Mouse (Mus musculus) right cerebral cortex, adult 18-20 months (tissue): ENCODE data around the gene Bola1.
"Not testable (repeated sequence)": the region's sequence is repeated elsewhere in the genome, so short reads cannot be mapped to it uniquely, and the experiment has no call there.

Experiments used
- DNase-seq: peaks from one replicate; pipeline ENCODE4 v3.0.0; 2022; ENCODE audit warnings: mixed read lengths

Gene Bola1

GRCm38 (mm10) chr3:96219661-96220130, at the start of gene Bola1, which contains the start of gene Hist2h2ab:
Gene Bola1, minus strand, starts transcription at chr3:96219709.
Gene Hist2h2ab, plus strand, starts transcription at chr3:96219865.
- DNase-seq = peak; percentile 82

DNA sequence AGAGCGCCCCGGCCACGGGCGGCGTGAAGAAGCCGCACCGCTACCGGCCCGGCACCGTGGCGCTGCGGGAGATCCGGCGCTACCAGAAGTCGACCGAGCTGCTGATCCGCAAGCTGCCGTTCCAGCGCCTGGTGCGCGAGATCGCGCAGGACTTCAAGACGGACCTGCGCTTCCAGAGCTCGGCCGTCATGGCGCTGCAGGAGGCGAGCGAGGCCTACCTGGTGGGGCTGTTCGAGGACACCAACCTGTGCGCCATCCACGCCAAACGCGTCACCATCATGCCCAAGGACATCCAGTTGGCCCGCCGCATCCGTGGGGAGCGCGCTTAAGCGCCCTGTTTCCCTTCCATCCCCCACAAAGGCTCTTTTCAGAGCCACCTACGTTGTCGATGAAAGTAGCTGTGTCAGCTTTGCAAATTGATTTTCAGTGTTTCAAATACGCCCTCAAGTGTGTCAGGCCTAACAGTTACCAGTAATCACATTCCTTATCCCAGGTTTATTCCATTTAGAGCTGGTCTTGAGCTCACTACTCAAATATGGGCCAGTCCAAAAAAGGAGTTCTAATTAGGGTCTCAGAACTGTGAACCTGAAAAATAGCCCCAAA, 49.4 kb upstream of the Bola1 start:
- not testable (repeated sequence) for DNase-seq

DNA sequence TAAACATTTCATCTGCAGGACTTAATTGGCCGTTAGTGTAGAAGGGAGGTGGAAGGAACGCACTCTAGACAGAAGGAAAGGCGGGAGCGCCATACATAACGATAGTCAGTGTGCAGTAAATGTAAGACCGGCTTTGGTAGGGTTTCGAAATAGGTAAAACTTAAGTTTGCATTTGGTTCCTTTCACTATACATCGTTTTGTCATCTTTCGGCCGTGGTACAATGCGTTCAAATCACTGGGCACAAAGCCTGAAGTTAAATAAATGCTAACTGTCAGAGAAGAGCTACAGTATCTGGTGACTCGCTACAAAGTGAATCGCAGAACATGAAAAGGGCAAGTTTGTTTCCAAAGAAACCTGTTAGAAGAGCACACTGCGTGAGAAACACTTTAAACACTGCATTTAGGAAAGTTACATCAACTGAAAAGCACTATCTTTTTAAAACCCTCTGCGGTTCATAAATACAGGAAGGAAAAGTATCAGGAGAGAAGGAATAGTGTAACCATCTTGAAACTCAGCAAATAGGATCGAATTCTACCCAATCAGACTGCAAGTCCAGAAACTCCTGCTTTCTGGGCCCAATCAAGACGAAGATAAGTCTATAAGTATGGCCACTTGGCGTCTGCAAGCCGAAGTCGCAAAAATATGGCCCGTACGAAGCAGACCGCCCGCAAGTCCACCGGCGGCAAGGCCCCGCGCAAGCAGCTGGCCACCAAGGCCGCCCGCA, 48.7 kb upstream of the Bola1 start, which contains the start of gene Hist2h3b:
Gene Hist2h3b (plus strand): TSS at position 604 of the 725 bp plus-strand sequence.
- DNase-seq = peak; percentile 86

- DNase-seq = no peak
These were observed 48.0 kb upstream of the Bola1 start for GRCm38 (mm10) chr3:96267541-96267940.

GRCm38 (mm10) chr3:96266132-96266710, 46.7 kb upstream of the Bola1 start:
- no peak for DNase-seq

DNA sequence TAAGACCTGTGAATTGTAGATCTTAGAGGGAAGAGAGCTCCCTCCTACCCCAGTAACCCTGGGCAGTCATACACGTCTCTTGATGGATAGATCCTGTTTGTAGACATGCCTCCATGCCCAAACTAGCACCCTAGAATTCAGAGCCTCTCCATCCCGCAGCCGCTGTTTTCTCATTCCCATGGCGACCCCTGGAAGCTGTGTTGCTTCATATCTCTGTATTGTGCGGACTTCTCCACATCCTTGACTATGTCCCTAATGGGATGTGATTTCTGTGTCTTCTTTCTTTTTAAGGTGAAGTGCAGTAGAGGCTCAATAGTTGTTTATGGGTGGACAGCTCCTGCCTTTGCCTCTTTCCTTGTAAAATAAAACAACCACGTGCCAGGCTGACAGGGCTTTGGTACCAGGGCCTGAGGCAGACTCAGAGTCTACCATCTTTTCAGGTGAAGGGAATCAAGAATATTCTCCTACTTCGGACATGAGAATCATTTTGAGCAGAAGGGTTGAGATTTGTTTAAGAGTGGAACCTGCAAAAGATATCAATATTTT, 45.0 kb upstream of the Bola1 start:
- no peak for DNase-seq

GRCm38 (mm10) chr3:96263558-96264403, 44.3 kb upstream of the Bola1 start:
- DNase-seq = peak; percentile 43

GRCm38 (mm10) chr3:96262979-96263550, 43.6 kb upstream of the Bola1 start, which contains the start of gene Hist2h4:
Gene Hist2h4, minus strand, starts transcription at chr3:96263311.
- DNase-seq = peak; percentile 97

- peak; percentile 90 for DNase-seq
These were observed 42.8 kb upstream of the Bola1 start for GRCm38 (mm10) chr3:96262216-96262875.

DNA sequence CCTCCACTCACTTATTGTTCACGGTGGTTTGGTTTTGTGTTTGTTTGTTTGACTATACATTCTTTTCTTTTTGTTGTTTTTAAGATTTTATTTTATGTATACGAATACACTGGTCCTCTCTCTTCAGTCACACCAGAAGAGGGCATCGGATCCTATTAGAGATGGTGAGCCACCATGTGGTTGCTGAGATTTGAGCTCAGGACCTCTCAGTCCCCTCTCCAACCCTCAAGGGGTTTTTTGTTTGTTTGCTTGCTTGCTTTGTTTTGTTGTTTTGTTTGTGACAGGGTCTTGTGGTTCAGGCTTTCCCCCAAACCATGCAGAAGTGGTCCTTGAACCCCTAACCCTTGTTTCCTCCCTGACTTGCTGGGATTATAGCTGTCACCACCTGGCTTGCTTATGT, 42.1 kb upstream of the Bola1 start:
- no peak for DNase-seq

DNA sequence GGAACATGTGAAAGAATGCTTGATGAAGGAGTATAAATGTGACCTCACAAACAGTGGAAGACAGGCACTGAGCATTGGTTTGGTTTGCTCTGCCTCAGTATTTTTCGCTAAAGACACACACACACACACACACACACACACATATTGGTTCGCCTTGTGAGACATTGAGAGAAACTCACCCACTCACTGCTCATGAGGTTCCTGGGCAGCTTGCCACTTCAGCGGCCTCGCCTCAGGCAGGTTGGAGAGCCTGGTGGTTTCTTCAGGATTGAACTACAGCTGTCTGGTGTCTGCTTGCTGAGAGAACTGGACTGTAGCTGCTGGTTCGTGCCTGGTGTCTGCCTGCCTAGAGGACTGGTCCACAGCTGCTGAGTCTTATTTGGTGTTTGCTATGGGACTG, 40.7 kb upstream of the Bola1 start:
- no peak for DNase-seq

DNA sequence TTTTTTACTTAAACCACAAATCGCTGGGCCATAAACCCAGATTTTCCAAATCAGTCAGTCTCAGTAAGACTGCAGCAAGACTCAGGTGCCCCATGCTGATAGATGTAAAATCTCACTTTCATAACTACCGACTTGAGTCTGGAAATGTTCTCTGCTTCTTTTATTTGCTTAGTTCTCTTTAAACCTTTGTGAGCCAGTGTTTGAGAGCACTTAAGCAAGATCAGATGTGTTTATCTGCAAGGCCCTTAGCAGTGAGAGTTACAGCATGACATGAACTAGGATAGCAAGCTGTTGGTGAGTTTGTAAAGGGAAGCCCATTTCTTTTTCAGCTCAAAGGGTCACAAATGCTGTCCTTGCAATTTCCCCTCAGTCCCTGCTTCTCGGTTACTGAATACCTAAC, 37.7 kb upstream of the Bola1 start:
- DNase-seq = no peak

- DNase-seq = no peak
These were observed 36.6 kb upstream of the Bola1 start for GRCm38 (mm10) chr3:96255926-96256593.

DNA sequence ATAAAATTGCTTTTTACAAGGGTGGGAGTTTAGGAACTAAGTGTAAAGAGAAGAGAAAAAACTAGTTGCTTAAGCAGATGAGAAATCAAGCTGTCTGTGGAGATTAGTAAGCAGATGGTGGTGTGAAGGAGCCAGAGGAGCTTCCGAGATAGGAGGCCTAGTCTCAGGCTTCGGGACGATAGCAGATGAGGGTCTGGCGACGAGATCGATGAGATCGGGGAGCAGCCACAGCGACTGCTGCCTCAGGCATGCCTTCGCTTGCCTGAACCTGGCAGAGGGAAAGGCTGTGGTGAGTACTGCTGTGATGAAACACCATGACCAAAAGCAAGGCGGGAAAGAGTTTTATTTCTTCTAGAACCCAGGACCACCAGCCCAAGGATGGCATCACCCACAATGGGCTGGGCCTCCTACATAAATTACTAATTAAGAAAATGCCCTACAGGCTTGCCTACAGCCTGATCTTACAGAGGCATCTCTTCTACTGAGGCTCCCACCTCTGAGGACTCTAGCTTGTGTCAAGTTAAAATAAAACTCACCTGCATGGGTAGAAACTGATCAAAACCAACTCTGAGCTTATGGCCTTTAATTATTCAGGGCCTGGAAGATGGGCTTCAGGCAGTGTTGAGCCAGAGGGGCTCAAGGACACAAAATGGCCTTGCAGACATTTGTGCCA, 35.3 kb upstream of the Bola1 start:
- DNase-seq = no peak

DNA sequence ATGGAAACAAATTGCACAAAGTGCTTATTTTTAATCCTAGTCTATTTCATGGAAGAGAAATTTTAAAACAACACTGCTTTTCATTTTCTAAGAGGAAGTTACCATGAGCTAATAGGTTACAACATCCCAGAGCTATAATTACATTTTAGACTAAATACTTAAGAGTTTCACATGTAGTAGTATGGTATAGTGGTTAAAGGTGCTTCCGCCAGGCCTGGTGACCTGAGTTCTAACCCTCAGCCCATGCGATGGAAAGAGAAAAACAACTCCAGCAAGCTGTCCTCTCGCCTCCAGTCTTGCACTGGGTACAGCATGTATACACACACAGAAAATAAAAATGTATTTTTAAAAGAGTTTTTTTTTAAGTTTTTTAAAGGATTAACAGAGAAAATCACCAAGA, 32.3 kb upstream of the Bola1 start:
- DNase-seq = no peak

GRCm38 (mm10) chr3:96250890-96251289, 31.4 kb upstream of the Bola1 start:
- DNase-seq = no peak

GRCm38 (mm10) chr3:96249034-96249345, 29.5 kb upstream of the Bola1 start:
- no peak for DNase-seq

GRCm38 (mm10) chr3:96248141-96249033, 28.9 kb upstream of the Bola1 start:
- no peak for DNase-seq

DNA sequence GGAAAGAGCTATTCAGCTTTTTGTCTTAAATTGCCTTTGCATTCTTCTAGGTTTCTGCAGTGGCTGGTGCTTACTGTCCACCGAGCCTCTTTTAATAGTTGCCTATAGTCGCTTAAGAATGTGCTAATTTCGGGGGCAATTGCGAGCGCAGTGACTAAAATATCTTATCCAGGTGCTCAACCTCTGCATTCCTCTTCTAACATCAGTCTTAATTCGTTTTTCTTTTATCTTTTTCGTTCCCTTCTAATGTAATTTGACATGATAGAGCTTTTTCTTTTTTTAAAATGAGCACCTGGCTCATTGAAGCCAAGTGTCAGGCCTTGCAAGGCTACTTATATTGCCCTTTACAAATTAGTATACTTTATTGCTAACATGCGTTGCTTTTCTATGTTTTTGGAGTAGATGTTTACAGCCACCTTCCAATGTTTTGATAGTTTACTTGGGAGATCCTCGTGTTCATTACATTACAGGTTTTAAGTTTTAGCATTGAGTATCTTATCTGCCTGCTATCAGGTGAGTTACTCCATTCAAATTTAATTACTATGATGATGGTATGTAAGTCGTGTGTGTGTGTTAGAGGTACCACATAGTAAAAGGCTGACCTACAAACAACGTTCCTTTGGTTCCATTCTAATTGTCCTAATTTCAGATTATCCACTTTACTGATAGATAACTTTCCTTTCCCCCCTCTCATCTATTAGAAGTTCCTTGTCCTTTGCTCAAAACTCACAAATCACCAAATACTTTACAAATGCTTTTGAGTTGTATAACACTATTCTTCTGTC, 28.0 kb upstream of the Bola1 start:
- DNase-seq = no peak
